Mouse (Mus musculus): ENCODE data around the gene Nnmt. TPM values are rescaled to one million over a fixed set of nuclear protein-coding genes. Genes with fewer than 3 reads are reported as not detected.

Nnmt gene
- polyA plus RNA-seq, 1 experiment from 2014 or later: 1.3 TPM

- Histone ChIP-seq H3K27ac (ENCODE audit: low read depth, low read length) (no peak overlapping the region), H3K36me3 (ENCODE audit: control insufficient read depth, insufficient read depth, low read length) (no peaks in the 10 kb centered on the region), H3K27me3 (replicated peaks; ENCODE audit: control insufficient read depth, insufficient read depth, low read length) (0 out of 2 replicates have a peak, but pooled peaks cover 3% of the 10 kb centered on the region), H3K4me1 (replicated peaks; ENCODE audit: control insufficient read depth, insufficient read depth, low read length) (no peaks in the 10 kb centered on the region), H3K4me3 (ENCODE audit: low read depth, low read length) (no peak overlapping the region), H3K9ac (ENCODE audit: low read depth, low read length) (no peak overlapping the region), H3K9me3 (ENCODE audit: control insufficient read depth, low read length) (no peaks in the 10 kb centered on the region), H3K4me2 (no peak overlapping the region)
- ATAC-seq (replicated peaks; ENCODE audit: low FRiP score): no peak
- 63% methylated on average over 9 of the region's 9 CpGs for WGBS
- no peak for DNase-seq (ENCODE audit: low spot score)
Observed at GRCm38 (mm10) chr9:48600881-48601280, 4.1 kb downstream of the Nnmt start.

- 61% methylated on average over 2 of the region's 2 CpGs for WGBS
- Histone ChIP-seq H3K4me3 (ENCODE audit: low read depth, low read length) (no peak overlapping the region), H3K36me3 (ENCODE audit: control insufficient read depth, insufficient read depth, low read length) (no peaks in the 10 kb centered on the region), H3K9ac (ENCODE audit: low read depth, low read length) (no peak overlapping the region), H3K4me1 (replicated peaks; ENCODE audit: control insufficient read depth, insufficient read depth, low read length) (no peaks in the 10 kb centered on the region), H3K9me3 (ENCODE audit: control insufficient read depth, low read length) (no peaks in the 10 kb centered on the region), H3K4me2 (no peak overlapping the region), H3K27ac (ENCODE audit: low read depth, low read length) (no peak overlapping the region), H3K27me3 (replicated peaks; ENCODE audit: control insufficient read depth, insufficient read depth, low read length) (0 out of 2 replicates have a peak, but pooled peaks cover 3% of the 10 kb centered on the region)
- DNase-seq (ENCODE audit: low spot score) (no peak), ATAC-seq (replicated peaks; ENCODE audit: low FRiP score) (no peak)
Observed at GRCm38 (mm10) chr9:48600066-48600465, 4.9 kb downstream of the Nnmt start.

GRCm38 (mm10) chr9:48597494-48597893 is 7.5 kb downstream of the Nnmt start:
- H3K27ac ChIP-seq (ENCODE audit: low read depth, low read length): no peak overlapping the region
- no peaks in the 10 kb centered on the region for H3K36me3 ChIP-seq (ENCODE audit: control insufficient read depth, insufficient read depth, low read length)

GRCm38 (mm10) chr9:48596924-48597323 is 8.0 kb downstream of the Nnmt start:
- H3K9ac ChIP-seq (ENCODE audit: low read depth, low read length): no peak overlapping the region
- DNase-seq (ENCODE audit: low spot score): no peak

More at GRCm38 (mm10) chr9:48597494-48597893, 7.5 kb downstream of the Nnmt start:
- no peak overlapping the region for H3K4me2 ChIP-seq
- no peak overlapping the region for H3K9ac ChIP-seq (ENCODE audit: low read depth, low read length)
- DNase-seq (ENCODE audit: low spot score) (no peak), ATAC-seq (replicated peaks; ENCODE audit: low FRiP score) (no peak)
- H3K9me3 ChIP-seq (ENCODE audit: control insufficient read depth, low read length): no peaks in the 10 kb centered on the region
- no peaks in the 10 kb centered on the region for H3K4me1 ChIP-seq (replicated peaks; ENCODE audit: control insufficient read depth, insufficient read depth, low read length)
- 0 out of 2 replicates have a peak, but pooled peaks cover 3% of the 10 kb centered on the region for H3K27me3 ChIP-seq (replicated peaks; ENCODE audit: control insufficient read depth, insufficient read depth, low read length)
- WGBS: 71% methylated on average over 5 of the region's 5 CpGs
- H3K4me3 ChIP-seq (ENCODE audit: low read depth, low read length): no peak overlapping the region

GRCm38 (mm10) chr9:48593915-48594314 is 11.0 kb downstream of the Nnmt start:
- WGBS: 48% methylated on average over 8 of the region's 8 CpGs
- no peak for ATAC-seq (replicated peaks; ENCODE audit: low FRiP score)
- H3K4me1 ChIP-seq (replicated peaks; ENCODE audit: control insufficient read depth, insufficient read depth, low read length): no peaks in the 10 kb centered on the region
- H3K9me3 ChIP-seq (ENCODE audit: control insufficient read depth, low read length): no peaks in the 10 kb centered on the region
- H3K9ac ChIP-seq (ENCODE audit: low read depth, low read length): no peak overlapping the region
- H3K4me2 ChIP-seq: no peak overlapping the region
- no peak overlapping the region for H3K27ac ChIP-seq (ENCODE audit: low read depth, low read length)
- H3K27me3 ChIP-seq (replicated peaks; ENCODE audit: control insufficient read depth, insufficient read depth, low read length): no peaks in the 10 kb centered on the region; the same call in 1 of the 2 replicates
- H3K36me3 ChIP-seq (ENCODE audit: control insufficient read depth, insufficient read depth, low read length): no peaks in the 10 kb centered on the region
- no peak overlapping the region for H3K4me3 ChIP-seq (ENCODE audit: low read depth, low read length)
- DNase-seq (ENCODE audit: low spot score): no peak

More at GRCm38 (mm10) chr9:48596924-48597323, 8.0 kb downstream of the Nnmt start:
- Histone ChIP-seq H3K4me3 (ENCODE audit: low read depth, low read length) (no peak overlapping the region), H3K27me3 (replicated peaks; ENCODE audit: control insufficient read depth, insufficient read depth, low read length) (0 out of 2 replicates have a peak, but pooled peaks cover 3% of the 10 kb centered on the region), H3K9me3 (ENCODE audit: control insufficient read depth, low read length) (no peaks in the 10 kb centered on the region), H3K36me3 (ENCODE audit: control insufficient read depth, insufficient read depth, low read length) (no peaks in the 10 kb centered on the region), H3K27ac (ENCODE audit: low read depth, low read length) (no peak overlapping the region), H3K4me2 (no peak overlapping the region), H3K4me1 (replicated peaks; ENCODE audit: control insufficient read depth, insufficient read depth, low read length) (no peaks in the 10 kb centered on the region)
- ATAC-seq (replicated peaks; ENCODE audit: low FRiP score): no peak
- 60% methylated on average over 11 of the region's 11 CpGs for WGBS

GRCm38 (mm10) chr9:48590606-48591005 is 14.3 kb downstream of the Nnmt start:
- DNase-seq (ENCODE audit: low spot score) (no peak), ATAC-seq (replicated peaks; ENCODE audit: low FRiP score) (no peak)
- no peaks in the 10 kb centered on the region for H3K4me1 ChIP-seq (replicated peaks; ENCODE audit: control insufficient read depth, insufficient read depth, low read length)
- H3K36me3 ChIP-seq (ENCODE audit: control insufficient read depth, insufficient read depth, low read length): no peaks in the 10 kb centered on the region
- WGBS: 77% methylated on average over 4 of the region's 4 CpGs
- no peaks in the 10 kb centered on the region for H3K9me3 ChIP-seq (ENCODE audit: control insufficient read depth, low read length)
- no peak overlapping the region for H3K9ac ChIP-seq (ENCODE audit: low read depth, low read length)
- no peak overlapping the region for H3K4me3 ChIP-seq (ENCODE audit: low read depth, low read length)
- no peak overlapping the region for H3K27ac ChIP-seq (ENCODE audit: low read depth, low read length)
- H3K4me2 ChIP-seq: no peak overlapping the region
- no peaks in the 10 kb centered on the region; the same call in 1 of the 2 replicates for H3K27me3 ChIP-seq (replicated peaks; ENCODE audit: control insufficient read depth, insufficient read depth, low read length)

- WGBS: 3% methylated on average over 4 of the region's 4 CpGs
Observed at GRCm38 (mm10) chr9:48586332-48586731, 18.6 kb downstream of the Nnmt start.

GRCm38 (mm10) chr9:48580808-48581207 is 24.1 kb downstream of the Nnmt start:
- Histone ChIP-seq H3K4me2 (no peak overlapping the region), H3K4me3 (ENCODE audit: low read depth, low read length) (no peak overlapping the region), H3K9me3 (ENCODE audit: control insufficient read depth, low read length) (no peaks in the 10 kb centered on the region), H3K27me3 (replicated peaks; ENCODE audit: control insufficient read depth, insufficient read depth, low read length) (no peaks in the 10 kb centered on the region), H3K36me3 (ENCODE audit: control insufficient read depth, insufficient read depth, low read length) (no peaks in the 10 kb centered on the region), H3K4me1 (replicated peaks; ENCODE audit: control insufficient read depth, insufficient read depth, low read length) (no peaks in the 10 kb centered on the region), H3K27ac (ENCODE audit: low read depth, low read length) (no peak overlapping the region), H3K9ac (ENCODE audit: low read depth, low read length) (no peak overlapping the region)
- DNase-seq (ENCODE audit: low spot score) (no peak), ATAC-seq (replicated peaks; ENCODE audit: low FRiP score) (no peak)
- WGBS: 42% methylated on average over 1 of the region's 1 CpGs

More at GRCm38 (mm10) chr9:48586332-48586731, 18.6 kb downstream of the Nnmt start:
- H3K4me3 ChIP-seq (ENCODE audit: low read depth, low read length): no peak overlapping the region
- no peak overlapping the region for H3K4me2 ChIP-seq
- H3K27ac ChIP-seq (ENCODE audit: low read depth, low read length): no peak overlapping the region
- no peaks in the 10 kb centered on the region for H3K4me1 ChIP-seq (replicated peaks; ENCODE audit: control insufficient read depth, insufficient read depth, low read length)
- DNase-seq (ENCODE audit: low spot score) (no peak), ATAC-seq (replicated peaks; ENCODE audit: low FRiP score) (no peak)
- no peaks in the 10 kb centered on the region for H3K9me3 ChIP-seq (ENCODE audit: control insufficient read depth, low read length)
- H3K27me3 ChIP-seq (replicated peaks; ENCODE audit: control insufficient read depth, insufficient read depth, low read length): no peaks in the 10 kb centered on the region; the same call in 1 of the 2 replicates
- no peaks in the 10 kb centered on the region for H3K36me3 ChIP-seq (ENCODE audit: control insufficient read depth, insufficient read depth, low read length)
- no peak overlapping the region for H3K9ac ChIP-seq (ENCODE audit: low read depth, low read length)

GRCm38 (mm10) chr9:48562388-48562787 is 42.6 kb downstream of the Nnmt start:
- DNase-seq (ENCODE audit: low spot score) (no peak), ATAC-seq (replicated peaks; ENCODE audit: low FRiP score) (no peak)
- H3K27me3 ChIP-seq (replicated peaks; ENCODE audit: control insufficient read depth, insufficient read depth, low read length): no peaks in the 10 kb centered on the region
- WGBS: 77% methylated on average over 5 of the region's 5 CpGs
- H3K4me1 ChIP-seq (replicated peaks; ENCODE audit: control insufficient read depth, insufficient read depth, low read length): no peaks in the 10 kb centered on the region
- H3K27ac ChIP-seq (ENCODE audit: low read depth, low read length): no peak overlapping the region
- H3K4me3 ChIP-seq (ENCODE audit: low read depth, low read length): no peak overlapping the region
- H3K4me2 ChIP-seq: no peak overlapping the region
- H3K9ac ChIP-seq (ENCODE audit: low read depth, low read length): no peak overlapping the region
- H3K9me3 ChIP-seq (ENCODE audit: control insufficient read depth, low read length): no peaks in the 10 kb centered on the region
- H3K36me3 ChIP-seq (ENCODE audit: control insufficient read depth, insufficient read depth, low read length): no peaks in the 10 kb centered on the region
